Mouse (Mus musculus): ENCODE measurements at regions not wholly inside any gene's neighbourhood (a gene's known extent, or its start where the extent isn't known, plus 50 kb on each side); places are given as distances from the start of the nearest gene placed in this dataset.

GRCm38 (mm10) chr15:27358441-27358840 lies 108.0 kb upstream of the Ank start:
- TF ChIP-seq CTCF (IDR thresholded peaks at IDR 0.05; ENCODE audit: low read depth) (no peak), EP300 (IDR thresholded peaks at IDR 0.05; ENCODE audit: low read depth) (no peak)

Data from heart, postnatal 0 days (tissue).